Mouse (Mus musculus): ENCODE results near the gene Ldhc.
"Not testable (repeated sequence)": the region's sequence is repeated elsewhere in the genome, so short reads cannot be mapped to it uniquely, and the experiment has no call there.

Ldhc gene

DNA sequence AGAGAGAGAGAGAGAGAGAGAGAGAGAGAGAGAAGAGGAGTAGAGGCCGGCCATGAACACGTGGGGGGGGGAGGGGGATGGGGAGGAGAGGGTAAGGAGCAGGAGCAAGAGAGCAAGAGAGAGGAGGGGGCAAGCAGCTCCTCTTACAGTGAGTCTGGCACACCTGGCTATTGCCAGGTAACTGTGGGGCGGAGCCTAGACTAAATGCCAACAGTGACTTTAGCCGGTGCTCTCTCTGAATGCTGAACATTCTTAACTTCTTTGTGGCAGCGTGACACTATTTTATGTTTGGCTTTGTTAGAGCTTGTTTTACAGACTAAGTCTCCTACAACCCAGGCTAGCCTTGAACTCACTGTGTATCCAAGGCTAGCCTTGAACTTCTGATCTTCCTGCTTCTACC lies 18.7 kb upstream of the Ldhc start:
- in situ Hi-C loops (cut with MboI, MseI): no loop called here

GRCm38 (mm10) chr7:46843576-46843975 lies 17.4 kb upstream of the Ldhc start:
- in situ Hi-C loops (cut with MboI, MseI): no loop called here

GRCm38 (mm10) chr7:46845211-46845977 lies 15.6 kb upstream of the Ldhc start:
- in situ Hi-C loops (cut with MboI, MseI): no loop called here

GRCm38 (mm10) chr7:46845978-46846485 lies 15.0 kb upstream of the Ldhc start:
- in situ Hi-C loops (cut with MboI, MseI): no loop called here

DNA sequence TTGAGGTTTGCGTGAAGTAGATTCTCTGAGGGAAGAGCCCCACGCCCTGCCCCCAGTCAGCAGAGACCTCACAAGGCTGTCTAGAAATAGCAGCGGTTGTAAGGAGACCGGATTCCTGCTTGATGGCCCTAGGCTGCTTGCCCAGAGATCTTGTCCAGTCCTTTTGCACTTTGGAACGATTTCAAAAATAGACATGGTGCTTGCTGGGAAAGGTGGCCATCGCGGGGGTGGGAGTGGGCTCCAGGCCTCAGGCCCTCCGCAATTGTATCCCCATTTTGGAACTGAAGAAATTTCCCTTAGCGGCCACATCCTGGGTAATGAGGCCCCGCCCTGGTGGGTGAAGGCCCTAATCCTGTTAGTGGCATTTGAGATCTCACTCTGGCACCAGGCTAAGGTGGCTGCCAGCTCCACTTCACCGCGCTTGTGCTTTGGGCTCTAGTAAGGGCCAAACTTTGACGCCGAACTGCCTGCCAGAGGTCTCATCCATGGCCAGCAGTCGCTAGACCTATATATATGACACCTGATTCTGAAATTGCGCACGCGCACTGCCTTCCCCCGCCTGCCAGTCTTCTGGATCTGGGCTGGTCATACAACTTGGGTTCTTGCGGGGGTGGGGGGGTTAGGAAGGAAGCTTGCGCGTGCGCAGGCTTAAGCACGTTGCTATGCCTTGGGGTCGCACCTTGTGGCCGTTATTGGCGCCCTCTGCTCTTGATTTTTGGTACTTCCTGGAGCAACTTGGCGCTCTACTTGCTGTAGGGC lies 14.3 kb upstream of the Ldhc start:
- in situ Hi-C loops (cut with MboI, MseI): no loop called here

- in situ Hi-C loops (cut with MboI, MseI): no loop called here
Observed at GRCm38 (mm10) chr7:46849287-46849686, 11.7 kb upstream of the Ldhc start.

DNA sequence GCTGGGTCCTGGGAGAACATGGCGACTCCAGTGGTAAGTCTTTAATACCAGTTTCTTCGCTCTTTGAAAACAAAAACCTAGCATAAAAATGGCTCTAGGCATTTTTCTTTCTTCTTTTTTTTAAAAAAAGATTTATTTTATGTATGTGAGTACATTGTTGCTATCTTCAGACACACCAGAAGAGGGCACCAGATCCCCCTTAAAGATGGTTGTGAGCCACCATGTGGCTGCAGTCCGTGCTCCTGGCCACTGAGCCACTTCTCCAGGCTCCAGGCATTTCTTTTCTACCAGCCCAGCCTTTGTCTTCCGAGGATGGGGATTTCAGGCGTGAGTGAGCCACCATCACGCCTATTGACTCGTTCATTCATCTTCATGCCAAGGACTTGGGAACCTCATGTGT lies 10.0 kb upstream of the Ldhc start:
- in situ Hi-C loops (cut with MboI, MseI): loop anchor here (5.0 kb wide), 1 partner anchor 39 kb away; no protein-coding TSS in a partner anchor

GRCm38 (mm10) chr7:46852666-46853065 lies 8.3 kb upstream of the Ldhc start:
- in situ Hi-C loops (cut with MboI, MseI): loop anchor here (5.0 kb wide), 1 partner anchor 40 kb away; no protein-coding TSS in a partner anchor

DNA sequence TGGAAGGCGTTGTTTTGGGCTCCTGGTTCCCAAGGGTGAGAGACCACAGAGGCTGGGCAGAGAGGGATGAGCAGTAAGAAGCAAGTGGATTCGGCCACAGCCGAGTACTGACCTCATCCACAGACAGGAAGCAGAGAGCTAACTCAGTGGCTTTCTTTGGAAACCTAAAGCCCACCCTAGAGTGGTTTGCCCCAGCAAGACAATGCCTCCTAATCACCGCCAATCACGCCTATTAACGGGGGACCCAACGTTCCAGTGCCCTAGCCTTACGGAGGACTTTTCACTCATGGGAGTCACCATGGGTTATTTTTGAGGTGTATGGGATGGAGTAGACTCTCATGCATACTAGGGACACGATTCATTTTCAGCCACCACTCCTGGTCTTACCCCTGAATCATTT lies 7.6 kb upstream of the Ldhc start:
- in situ Hi-C loops (cut with MboI, MseI): loop anchor here (5.0 kb wide), 1 partner anchor 41 kb away; no protein-coding TSS in a partner anchor

DNA sequence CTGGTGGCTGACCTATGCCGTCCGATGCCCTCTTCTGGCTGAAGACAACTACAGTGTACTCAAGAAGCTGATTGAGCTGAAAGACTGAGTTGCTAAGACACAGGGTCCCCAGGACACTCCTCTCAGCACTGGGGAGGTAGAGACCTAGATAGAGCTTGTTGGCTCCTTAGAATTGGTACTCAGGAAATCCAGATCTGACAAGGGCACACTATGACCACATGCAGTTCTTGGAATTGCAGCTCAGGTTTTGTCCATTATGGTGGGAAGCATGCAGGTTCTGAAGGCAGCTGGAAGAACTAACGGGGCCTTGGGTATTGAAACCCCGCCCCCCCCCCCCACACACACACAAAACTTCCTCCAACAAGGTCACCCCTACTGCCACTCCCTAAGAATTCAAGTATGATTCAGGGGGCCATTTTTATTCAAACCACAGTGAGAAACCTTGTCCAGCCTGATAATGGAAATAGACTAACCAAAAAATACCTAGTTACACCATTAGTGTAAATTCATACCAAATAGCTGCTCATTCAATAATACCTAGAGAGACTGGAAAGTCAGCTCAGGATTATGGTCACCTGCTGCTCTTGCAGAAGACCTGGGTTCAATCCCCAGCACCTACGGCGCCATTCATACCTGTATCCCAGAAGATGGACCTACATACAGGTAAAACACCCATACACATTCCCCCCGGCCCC lies 5.0 kb upstream of the Ldhc start:
- in situ Hi-C loops (cut with MboI, MseI): no loop called here

DNA sequence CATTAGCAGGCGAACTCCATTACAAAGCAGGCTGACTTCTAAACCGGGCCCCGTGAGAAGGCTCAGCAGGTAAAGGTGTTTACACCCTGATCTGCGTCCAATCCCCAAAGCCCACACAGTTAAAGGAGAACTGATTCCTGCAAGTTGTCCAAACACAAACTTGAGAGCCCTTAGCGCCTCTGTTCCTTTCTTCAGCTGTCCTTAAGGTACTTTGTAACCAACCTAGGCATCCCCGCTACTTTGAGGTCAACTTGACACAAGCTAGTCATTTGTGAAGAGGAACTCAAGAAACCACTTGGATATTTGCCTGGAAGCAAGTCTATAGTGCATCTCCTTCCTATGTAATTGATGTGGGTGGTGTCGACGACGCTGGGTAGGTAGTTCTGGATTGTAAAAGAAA lies 3.6 kb upstream of the Ldhc start:
- in situ Hi-C loops (cut with MboI, MseI): no loop called here

GRCm38 (mm10) chr7:46859031-46859430 lies 2.0 kb upstream of the Ldhc start:
- in situ Hi-C loops (cut with MboI, MseI): no loop called here

DNA sequence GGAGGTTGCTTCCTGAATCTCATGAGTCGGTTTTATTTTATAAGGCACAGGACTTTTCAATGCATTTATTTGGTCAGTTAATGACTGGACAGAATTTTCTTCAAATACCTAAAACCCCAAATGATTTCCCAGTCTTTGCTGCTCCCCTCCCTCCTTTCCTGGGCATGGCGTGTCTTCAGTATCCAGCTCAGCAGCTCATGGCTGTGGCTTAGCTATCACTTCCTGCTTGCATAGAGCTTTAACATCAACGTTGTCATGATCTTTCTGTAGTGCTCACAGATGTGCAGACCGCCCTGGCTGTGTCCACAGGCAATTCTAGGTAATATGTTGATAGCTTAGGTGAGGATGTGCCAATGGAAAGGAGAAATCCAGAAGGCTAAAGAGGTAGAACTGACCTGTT lies 11.0 kb downstream of the Ldhc start:
- in situ Hi-C loops (cut with MboI, MseI): no loop called here

DNA sequence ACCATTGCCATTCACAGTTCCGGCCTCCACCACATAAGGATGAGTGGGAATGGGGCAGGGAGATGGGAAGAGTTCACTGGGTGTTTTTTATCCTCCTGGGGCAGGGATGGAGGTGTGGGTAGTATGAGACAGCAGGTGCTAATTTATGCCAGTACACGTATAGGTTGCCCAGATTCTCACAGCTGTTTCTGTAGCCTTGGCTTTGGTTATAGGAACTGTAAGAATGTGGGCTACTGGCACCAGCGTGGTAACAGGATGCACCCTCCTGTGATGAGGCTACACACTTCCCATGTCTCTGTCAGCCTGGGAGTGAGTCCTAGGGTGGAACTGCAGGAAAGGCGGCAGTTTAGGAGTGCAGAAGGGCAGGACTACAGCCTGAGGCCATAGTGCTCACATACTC lies 15.8 kb downstream of the Ldhc start:
- in situ Hi-C loops (cut with MboI, MseI): no loop called here

DNA sequence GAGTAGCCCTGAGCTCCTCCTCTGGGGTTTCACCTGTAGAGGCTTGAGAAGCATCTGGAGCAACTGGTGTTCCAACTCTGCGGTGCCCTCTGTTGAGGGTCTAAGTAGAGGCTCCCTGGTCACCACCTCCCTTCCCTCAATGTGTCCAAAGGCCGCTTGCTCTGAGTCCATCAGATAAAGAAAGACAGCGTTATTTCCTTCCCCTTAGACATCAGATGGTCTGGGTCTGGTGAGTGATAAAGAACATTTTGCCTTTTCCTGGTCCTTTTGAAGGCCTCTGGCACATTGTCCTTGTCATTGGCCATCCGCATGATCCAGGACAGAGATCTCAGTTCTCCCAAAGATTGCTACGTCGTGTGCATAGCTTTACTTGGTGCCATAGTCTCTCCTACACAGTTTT lies 16.3 kb downstream of the Ldhc start:
- in situ Hi-C loops (cut with MboI, MseI): no loop called here

DNA sequence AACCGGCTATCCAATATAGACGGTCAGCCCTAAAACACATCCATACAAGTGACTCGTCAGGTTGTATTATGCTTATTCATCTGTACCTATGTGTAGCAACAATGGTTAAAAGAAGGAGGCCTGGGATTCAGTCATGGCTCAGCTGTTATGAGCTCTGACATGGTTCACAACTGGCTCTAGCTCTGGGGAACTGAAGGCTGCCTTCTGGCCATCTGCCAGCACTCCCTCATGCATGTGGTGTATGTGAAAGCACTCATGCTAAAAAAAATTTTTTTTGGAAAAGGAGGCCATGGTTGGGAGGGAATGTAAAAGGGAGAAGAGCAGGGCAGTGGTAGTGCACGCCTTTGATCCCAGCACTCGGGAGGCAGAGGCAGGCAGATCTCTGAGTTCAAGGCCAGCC lies 18.8 kb downstream of the Ldhc start:
- in situ Hi-C loops (cut with MboI, MseI): no loop called here

- in situ Hi-C loops (cut with MboI, MseI): no loop called here
Observed at GRCm38 (mm10) chr7:46880992-46881391, 20.0 kb downstream of the Ldhc start.

DNA sequence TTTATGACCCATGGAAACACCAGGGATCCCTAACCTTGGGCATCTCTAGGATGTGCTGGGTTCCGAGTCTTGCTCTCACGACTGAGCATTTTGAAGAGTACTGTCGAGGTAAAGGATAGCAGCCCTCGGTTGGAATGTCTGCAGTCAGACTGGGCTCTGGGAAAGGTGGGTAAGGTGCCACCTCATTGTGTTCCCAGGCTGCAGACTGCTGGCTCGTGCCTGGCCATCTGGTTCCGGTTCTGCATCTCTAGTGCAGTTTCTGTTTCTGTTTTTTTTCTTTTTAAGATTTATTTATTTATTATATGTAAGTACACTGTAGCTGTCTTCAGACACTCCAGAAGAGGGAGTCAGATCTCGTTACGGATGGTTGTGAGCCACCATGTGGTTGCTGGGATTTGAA lies 20.9 kb downstream of the Ldhc start:
- in situ Hi-C loops (cut with MboI, MseI): not testable (repeated sequence)

DNA sequence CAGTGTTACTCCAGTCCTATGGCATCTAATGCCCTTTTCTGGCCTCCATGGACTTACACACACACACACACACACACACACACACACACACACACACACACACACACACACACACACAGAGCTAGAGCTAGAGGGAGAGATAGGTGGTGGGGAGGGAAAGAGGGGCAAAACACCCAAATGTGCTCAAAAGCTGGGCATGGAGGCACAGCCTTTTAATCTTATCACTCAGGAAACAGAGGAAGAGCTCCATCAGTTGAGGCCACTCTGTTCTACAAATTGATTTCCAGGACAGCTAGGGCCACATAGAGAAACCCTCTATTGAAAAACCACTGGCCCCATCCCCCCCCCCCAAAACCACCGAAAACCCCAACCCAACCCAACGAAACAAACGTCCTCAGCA lies 22.3 kb downstream of the Ldhc start:
- in situ Hi-C loops (cut with MboI, MseI): no loop called here

DNA sequence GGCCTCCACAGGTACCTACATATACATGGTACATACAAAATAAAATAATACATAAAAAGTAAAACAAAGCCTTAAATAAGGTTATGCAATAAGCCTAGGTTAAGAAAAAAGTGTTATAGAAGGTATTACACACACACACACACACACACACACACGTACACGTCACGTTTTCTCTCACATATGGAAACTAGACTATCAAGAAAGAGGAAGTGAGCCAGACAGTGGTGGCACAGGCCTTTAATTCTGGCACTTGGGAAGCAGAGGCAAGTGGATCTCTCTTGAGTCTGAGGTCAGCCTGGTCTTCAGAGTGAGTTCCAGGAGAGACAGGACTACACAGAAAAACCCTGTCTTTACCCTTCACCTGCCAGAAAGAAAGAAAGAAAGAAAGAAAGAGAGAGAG lies 34.5 kb downstream of the Ldhc start:
- in situ Hi-C loops (cut with MboI, MseI): no loop called here

DNA sequence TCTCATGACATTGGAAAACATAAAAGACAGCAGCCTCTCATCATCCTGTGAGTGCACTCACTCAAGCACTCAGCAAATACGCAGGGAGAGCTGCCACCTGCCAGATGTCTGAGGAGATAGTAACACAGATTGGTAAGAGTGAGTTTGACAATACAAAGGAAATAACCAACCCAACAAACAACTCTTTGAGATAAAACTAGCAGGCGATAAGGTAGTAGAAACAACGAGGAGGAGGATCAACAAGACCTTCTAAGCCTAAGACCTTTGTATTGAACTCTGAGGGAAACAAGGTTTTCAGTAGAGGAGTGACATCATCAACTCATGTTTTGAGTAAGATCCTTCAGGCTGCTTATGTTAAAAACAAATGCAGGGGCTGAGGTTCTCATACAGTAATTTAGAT lies 38.3 kb downstream of the Ldhc start:
- in situ Hi-C loops (cut with MboI, MseI): no loop called here

GRCm38 (mm10) chr7:46911250-46911649 lies 50.2 kb downstream of the Ldhc start:
- in situ Hi-C loops (cut with MboI, MseI): no loop called here
